Mouse (Mus musculus) fibroblast of lung, adult 2 months (primary cell): Measurements from ENCODE around the gene Ubiad1.
A peak's percentile ranks its signal among the peaks of the same experiment; 100 is the strongest.

Experiments
- DNase-seq: peaks from one replicate; pipeline ENCODE4 v3.0.0-alpha.2; 2011; ENCODE audit warnings: low read depth

Gene Ubiad1

GRCm38 (mm10) chr4:148453707-148454106 lies 9.1 kb upstream of the Ubiad1 start:
- DNase-seq, result no peak

DNA sequence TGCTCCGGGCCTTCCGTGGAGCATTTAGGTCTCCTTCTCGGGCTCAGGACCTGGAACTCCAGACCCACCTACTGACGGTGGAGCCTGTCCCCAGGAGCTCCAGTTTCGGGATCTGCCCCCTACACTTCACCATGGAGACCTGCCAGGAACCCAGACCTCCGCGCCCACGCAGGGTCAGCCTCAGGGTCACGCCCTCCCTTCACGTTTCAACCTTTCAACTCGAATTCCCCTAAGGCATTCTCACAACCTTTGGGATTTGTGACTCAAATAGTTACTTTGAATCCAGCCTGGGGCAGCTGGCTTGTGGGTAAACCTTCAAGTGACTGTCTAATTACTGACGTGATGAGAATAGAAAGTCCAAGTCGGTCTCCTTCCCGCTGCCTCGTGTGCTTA lies 4.3 kb upstream of the Ubiad1 start:
- no peak for DNase-seq

DNA sequence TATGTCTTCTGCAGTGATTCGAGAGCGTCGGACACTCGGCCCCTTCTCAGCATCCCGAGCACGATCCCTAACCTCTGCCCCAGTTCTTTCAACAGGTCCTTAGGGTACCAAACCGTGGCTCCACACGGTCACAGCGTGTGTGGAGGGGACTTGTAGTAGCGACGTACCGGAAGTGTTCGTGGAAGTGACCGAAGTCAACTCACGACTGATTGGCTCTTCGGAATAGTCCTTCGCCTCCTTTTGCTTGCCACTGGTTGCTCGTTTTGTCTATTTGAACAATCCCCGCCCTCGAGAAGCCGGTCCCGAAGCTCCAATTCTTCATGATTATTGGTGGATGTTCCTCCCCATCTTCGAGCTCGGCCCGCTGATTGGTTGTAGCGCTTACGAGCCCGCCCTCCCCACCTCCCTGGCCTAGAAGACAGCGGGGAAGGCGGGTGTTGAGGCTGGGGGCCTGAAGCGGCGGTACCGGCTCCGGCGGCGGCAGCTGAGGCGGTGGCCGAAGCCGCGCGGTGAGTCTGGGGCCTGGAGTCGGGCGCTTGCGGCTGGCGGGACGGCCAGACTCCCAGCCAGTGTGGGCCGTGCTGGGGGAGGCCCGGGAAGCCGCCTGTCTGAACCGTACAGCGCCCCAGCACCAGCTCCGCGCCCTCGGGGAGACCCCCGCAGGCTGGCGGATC lies 3.7 kb upstream of the Ubiad1 start, which contains the start of gene Mtor:
Gene Mtor (plus strand): TSS at position 433 of the 674 bp plus-strand sequence.
- peak; percentile 97 for DNase-seq

DNA sequence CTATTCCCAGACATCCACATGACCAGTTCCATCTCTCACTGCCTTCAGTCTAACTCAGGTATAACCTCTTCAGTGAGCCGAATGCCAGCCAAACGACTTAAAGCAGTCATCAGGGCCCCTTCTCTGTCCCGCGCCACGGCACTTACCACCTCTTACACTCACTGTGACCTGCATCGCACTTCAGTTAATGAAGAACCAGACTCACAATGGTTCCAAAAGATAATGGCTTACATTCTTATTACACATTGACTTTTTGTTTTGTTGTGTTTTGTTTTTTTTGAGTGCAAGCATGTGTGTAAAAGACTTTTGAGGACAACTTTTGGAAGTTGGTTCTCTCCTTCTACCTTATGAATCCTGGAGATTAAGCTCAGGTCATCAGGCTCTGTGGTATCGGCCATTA lies 2.0 kb downstream of the Ubiad1 start:
- DNase-seq, result no peak

DNA sequence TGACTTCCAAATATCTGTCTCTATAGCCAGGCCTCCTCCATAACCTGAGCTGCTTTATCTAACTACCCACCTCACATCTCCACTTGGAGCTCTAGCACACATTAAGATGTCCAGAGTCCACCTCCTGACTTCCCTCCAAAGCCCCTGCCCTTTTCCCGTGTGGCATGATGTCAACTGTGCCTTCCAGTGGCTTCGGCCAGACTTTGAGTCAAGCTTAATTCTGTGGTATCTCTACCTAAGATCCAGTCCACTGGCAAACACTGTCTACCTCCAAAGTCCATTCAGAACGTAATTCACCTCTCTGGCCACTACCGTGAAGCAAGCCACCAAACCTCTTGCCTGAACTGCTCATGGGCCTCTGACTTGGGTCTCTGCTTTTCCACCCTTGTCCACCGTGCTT lies 2.6 kb downstream of the Ubiad1 start:
- no peak for DNase-seq

- no peak for DNase-seq
These were observed 8.8 kb downstream of the Ubiad1 start for GRCm38 (mm10) chr4:148435657-148436330.

GRCm38 (mm10) chr4:148435106-148435505 lies 9.5 kb downstream of the Ubiad1 start:
- no peak for DNase-seq

GRCm38 (mm10) chr4:148434554-148434953 lies 10.0 kb downstream of the Ubiad1 start:
- no peak for DNase-seq

- DNase-seq, result no peak
These were observed 10.8 kb downstream of the Ubiad1 start for GRCm38 (mm10) chr4:148433813-148434212.

DNA sequence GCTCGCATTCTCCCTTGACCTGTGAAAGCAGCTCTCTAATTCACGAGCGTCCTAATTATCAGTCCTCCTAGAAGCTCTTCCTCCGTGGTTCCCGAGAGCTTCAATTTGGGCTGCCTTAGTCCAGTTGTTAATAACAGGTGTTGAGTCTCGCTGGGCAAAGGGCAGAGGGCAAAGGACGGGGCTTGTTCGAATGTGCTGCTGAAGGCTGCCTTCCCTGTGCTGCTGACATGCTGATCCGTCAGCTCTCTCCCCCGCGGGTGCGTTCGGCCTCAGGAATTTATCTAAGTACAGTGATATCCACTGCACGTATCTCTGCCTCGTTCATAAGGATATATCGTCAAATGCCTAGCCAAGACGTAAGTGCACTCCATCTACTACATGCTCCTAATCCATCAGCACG lies 11.2 kb downstream of the Ubiad1 start:
- no peak for DNase-seq

- no peak for DNase-seq
These were observed 12.1 kb downstream of the Ubiad1 start for GRCm38 (mm10) chr4:148432488-148432887.

- no peak for DNase-seq
These were observed 13.6 kb downstream of the Ubiad1 start for GRCm38 (mm10) chr4:148430880-148431519.

DNA sequence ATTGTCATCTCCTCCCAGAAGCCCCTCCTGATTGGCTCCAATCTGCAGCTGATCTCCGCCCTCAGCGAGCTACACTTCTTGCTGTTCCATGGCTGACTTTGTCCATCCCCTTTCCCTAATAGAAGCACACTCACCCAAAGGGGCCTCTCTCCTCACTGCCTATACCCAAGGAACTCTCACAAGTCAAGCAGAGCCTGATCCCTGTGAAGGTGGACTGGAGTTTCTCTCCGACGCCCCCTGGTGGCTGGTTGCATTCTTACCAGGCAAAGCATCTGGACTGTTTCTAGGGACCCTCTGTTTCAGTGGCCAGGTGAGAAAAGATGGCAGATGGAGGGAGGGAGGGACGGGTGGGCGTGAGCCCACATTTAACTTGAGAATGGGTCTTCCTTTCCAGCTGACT lies 14.9 kb downstream of the Ubiad1 start:
- DNase-seq, result no peak

DNA sequence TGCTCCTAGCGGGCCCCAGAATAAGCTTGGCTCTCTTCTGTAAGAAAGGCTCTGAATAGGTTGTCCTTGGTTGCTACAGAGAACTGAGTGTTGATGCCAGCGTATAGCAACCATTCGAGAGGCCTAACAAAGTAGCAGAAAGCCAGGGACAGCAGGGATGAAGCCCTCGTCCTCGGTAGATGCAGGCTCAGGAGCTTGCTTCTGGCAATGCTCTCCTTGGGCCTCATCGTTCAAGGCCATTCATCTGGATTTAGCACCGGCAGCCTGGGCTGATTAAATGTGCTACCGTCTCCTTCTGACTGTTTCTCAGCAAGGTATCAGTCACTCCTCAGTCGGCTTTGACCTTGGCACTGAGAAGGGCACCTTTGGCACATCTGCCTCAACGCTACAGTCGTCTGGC lies 15.4 kb downstream of the Ubiad1 start:
- DNase-seq, result no peak

DNA sequence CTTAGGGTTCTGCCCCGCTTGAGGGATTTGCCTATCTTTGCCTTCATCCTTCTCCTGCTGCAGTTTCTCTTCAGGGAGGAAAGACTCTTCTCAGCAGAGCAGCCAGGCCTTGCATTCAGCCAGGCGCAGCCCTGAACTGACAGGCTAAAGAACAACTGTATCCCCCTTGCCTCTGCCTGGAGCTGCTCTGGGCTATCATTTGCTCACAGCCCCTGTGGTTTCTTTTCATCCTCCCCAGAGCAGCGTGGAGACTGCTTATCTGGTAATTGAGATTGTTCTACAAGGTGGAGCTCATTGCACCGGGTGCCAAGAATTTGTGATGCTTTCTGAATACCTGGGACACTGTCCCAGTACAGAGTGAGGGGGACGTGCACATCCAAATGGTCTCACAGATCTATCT lies 16.0 kb downstream of the Ubiad1 start:
- DNase-seq, result no peak

DNA sequence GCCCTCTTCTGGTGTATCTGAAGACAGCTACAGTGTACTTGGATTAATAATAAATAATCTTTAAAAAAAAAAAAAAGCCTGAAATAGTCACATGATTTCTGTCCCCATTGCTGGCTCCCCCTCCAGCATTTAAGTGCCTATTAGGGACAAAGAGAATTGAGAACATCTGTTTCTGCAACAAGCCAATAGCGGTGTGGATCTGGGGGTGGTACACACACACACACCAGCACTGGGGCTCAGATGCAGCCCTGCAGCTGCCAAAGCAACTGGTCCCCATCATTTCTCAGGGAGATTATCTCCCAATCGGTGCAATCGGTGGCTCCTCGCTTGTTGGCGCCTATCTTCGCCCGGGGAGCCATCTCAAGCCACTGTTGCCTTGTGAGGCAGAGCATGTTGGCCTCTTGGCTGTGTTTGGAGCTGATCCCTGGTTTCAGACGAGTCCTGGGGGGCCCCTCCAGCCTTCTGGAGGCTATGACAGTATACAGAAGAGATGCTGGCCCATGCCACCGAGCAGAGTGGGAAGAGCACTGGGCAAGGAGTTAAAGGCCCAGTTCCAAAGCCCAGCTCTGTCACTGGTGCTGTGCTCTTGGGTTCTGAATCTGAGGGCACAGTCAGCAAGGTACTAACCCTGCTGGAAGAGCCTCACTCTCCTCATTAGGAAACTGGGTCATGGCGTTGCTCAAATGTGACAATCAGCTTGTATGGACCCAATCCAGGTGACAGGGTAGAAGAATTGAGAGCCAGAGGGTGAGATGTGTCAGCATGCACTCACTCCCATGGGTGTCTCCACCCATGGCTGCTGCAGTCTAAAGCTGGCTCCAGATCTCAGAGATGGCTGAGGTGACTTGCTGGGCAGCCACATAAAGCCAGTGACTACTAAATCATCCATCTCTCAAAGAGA lies 17.4 kb downstream of the Ubiad1 start:
- no peak for DNase-seq

DNA sequence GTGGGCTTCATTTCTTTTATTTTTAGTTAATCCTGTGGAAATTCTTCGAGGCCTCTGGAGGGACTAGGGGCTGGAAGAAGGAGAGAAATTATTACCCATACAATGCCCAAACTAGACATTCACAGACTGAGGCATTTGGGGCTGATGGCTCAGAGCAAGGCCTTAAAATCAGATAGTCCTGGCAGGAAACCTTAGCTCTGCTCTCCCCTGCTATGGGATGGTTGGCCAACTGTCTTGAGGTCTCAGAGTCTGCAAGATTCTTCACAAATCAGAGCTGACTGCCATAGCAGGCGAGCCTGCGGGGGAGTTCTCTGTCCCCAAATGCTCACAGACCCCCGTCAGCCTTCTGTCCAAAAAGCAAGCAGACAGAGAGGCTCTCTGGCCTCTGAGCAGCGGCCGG lies 27.0 kb downstream of the Ubiad1 start:
- no peak for DNase-seq

DNA sequence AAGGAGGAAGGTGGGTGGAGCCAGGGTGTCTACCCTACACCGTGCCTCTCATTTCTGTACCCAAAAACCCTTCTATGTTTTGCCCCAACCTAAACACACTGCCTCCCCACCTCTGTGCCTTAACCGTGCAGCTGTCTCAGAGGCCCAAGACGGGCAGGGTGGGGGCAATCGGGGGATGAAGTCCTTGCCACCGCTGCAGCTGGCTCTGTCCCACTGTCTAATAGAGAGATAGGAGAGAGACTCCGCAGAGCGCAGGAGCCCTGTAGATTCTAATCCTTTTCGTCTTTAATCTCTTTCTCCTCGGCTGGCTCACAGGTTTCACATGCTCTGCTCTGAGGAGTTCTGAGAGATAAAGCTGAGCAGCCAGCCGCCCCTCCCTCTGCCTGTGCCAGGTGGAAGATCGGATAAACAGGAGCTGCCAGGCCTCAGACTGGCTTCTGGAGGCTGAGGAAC lies 27.5 kb downstream of the Ubiad1 start:
- no peak for DNase-seq

DNA sequence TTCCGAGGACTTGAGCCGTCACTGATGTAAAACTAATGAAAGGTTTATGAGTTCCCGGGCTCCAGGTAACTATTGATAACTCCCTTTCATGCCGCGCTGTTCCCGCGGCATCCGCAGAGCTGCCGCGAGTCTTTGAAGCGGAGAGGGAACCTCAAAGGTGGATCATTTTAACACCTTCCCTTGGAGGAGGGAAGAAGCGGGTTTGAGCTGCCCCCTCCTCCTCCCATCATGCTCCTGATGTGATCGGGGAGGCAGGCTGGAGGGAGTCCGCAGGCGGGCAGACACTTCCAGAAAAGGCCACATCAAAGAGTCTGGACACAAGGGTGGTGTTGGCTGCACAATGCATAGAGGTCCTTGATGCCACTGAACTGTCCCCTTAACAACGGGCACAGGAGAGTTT lies 29.0 kb downstream of the Ubiad1 start:
- no peak for DNase-seq

- no peak for DNase-seq
These were observed 36.2 kb downstream of the Ubiad1 start for GRCm38 (mm10) chr4:148408256-148408975.

GRCm38 (mm10) chr4:148405255-148405788 lies 39.2 kb downstream of the Ubiad1 start:
- DNase-seq, result no peak
